Mouse (Mus musculus) neural tube, embryonic 11.5 days (tissue): Measurements from ENCODE around the gene Vmo1. TPM values are rescaled to one million over a fixed set of nuclear protein-coding genes. Genes with fewer than 3 reads are reported as not detected.
"Not testable (repeated sequence)": the region's sequence is repeated elsewhere in the genome, so short reads cannot be mapped to it uniquely, and the experiment has no call there.

ENCODE experiments used
- ATAC-seq: fragments of 200-750 bp; cut with Nextera tagmentation; 2 replicates; pipeline ENCODE4 v1.8.0; 2017; ENCODE audit warnings: moderate number of reproducible peaks, mild to moderate bottlenecking, moderate TSS enrichment, moderate library complexity; ENCODE audit not compliant: insufficient read depth, low FRiP score, low TSS enrichment
- DNase-seq: peaks from one replicate; pipeline ENCODE4 v3.0.0-alpha.2; 2015; ENCODE audit warnings: low spot score
- H3K27ac ChIP-seq: fragments of 300-500 bp; sonication (generic); 2 replicates; pipeline ENCODE4 v1.5.1; 2014; ENCODE audit warnings: low read depth, mild to moderate bottlenecking, low read length
- H3K27me3 ChIP-seq: fragments of 300-500 bp; sonication (generic); 2 replicates; pipeline ENCODE4 v1.6.1; 2014; ENCODE audit warnings: mild to moderate bottlenecking, low read length, mixed read lengths; ENCODE audit not compliant: control insufficient read depth, insufficient read depth
- H3K36me3 ChIP-seq: fragments of 300-500 bp; sonication (generic); 2 replicates; pipeline ENCODE4 v1.6.1; 2014; ENCODE audit warnings: mild to moderate bottlenecking, low read length, moderate library complexity, mixed read lengths; ENCODE audit not compliant: control insufficient read depth, insufficient read depth
- H3K4me1 ChIP-seq: fragments of 300-500 bp; sonication (generic); 2 replicates; pipeline ENCODE4 v1.6.1; 2014; ENCODE audit warnings: low read length, mixed read lengths; ENCODE audit not compliant: control insufficient read depth, insufficient read depth
- H3K4me2 ChIP-seq: fragments of 300-500 bp; sonication (generic); 2 replicates; pipeline ENCODE4 v1.6.1; 2014; ENCODE audit warnings: low read depth, mild to moderate bottlenecking, moderate library complexity
- H3K4me3 ChIP-seq: fragments of 300-500 bp; sonication (generic); 2 replicates; pipeline ENCODE4 v1.5.1; 2014; ENCODE audit warnings: low read depth, low read length
- H3K9ac ChIP-seq: fragments of 300-500 bp; sonication (generic); 2 replicates; pipeline ENCODE4 v1.6.1; 2014; ENCODE audit warnings: mild to moderate bottlenecking, low read length
- H3K9me3 ChIP-seq: fragments of 300-500 bp; sonication (generic); 2 replicates; pipeline ENCODE4 v1.6.1; 2016; ENCODE audit warnings: low read length; ENCODE audit not compliant: control insufficient read depth
- WGBS: fragments of 180-500 bp; shearing (Covaris S2); extraction: QIAGEN DNeasy Blood & Tissue Kit; methylation state at CpG from one replicate; pipeline ENCODE4 v1.1.7; 2014; 5-methylcytosine and 5-hydroxymethylcytosine counted together
- polyA plus RNA-seq: library from polyadenylated mRNA; unstranded; fragments of >200 nt; fragmentation: Nextera tagmentation; extraction: Ambion mirVana; gene quantifications from 2 replicates; pipeline ENCODE4 v1.2.1, GENCODE M21; 2014

Vmo1 gene
- polyA plus RNA-seq, 1 experiment from 2014 or later, result not detected

DNA sequence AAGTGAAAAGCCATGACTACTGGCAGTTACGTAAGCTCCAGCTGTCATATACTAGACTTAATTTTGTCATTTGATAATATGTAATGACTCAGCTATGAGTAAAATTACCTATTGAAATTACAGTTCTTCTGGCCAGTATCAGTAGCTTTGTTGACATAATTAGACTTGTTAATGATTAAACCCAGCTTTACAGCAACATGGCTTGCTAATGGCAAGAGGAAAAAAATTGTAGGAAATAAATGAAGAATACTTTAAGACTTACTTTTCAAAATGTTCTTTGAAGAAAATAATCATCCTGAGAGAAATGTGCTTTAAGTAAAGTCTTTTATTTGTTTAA lies 14.0 kb downstream of the Vmo1 start:
- Histone ChIP-seq H3K36me3 (no peaks in the 10 kb centered on the region), H3K27ac (no peak overlapping the region), H3K4me2 (no peak overlapping the region), H3K9ac (no peak overlapping the region), H3K27me3 (no peaks in the 10 kb centered on the region), H3K4me1 (no peaks in the 10 kb centered on the region), H3K9me3 (no peaks in the 10 kb centered on the region), H3K4me3 (no peak overlapping the region)
- WGBS, result 91% methylated on average over 1 of the region's 1 CpGs
- no peak for DNase-seq
- ATAC-seq, result no peak

- Histone ChIP-seq H3K9ac (no peak overlapping the region), H3K9me3 (no peaks in the 10 kb centered on the region), H3K4me3 (no peak overlapping the region), H3K36me3 (no peaks in the 10 kb centered on the region), H3K27me3 (no peaks in the 10 kb centered on the region), H3K4me2 (no peak overlapping the region), H3K27ac (no peak overlapping the region), H3K4me1 (no peaks in the 10 kb centered on the region)
- no peak for ATAC-seq
- no peak for DNase-seq
- WGBS, result 76% methylated on average over 14 of the region's 14 CpGs
These were observed 14.6 kb downstream of the Vmo1 start for GRCm38 (mm10) chr11:70499566-70500475.

DNA sequence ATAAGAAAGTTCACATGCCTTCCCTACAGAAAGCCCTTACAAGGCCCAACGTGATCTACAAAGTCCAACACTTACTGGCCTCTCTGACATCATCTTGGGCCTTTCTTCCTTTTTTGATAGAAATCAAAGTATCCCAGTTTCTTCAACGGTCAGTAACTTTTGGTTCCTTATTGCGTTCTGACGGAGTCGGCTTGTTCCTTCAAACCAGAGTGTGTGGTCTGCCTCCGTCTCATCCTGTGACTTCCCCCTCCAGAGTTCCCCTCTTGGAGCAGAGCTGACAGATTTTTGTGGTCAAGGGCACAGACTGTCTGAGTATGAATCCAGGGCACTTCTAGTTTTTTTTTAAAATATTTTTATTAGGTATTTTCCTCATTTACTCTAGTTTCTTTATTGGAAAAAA lies 24.7 kb downstream of the Vmo1 start:
- Histone ChIP-seq H3K27ac (no peak overlapping the region), H3K4me2 (no peak overlapping the region), H3K9me3 (no peaks in the 10 kb centered on the region), H3K4me3 (no peak overlapping the region), H3K9ac (no peak overlapping the region), H3K36me3 (no peaks in the 10 kb centered on the region), H3K27me3 (no peaks in the 10 kb centered on the region), H3K4me1 (no peaks in the 10 kb centered on the region)
- 88% methylated on average over 6 of the region's 6 CpGs for WGBS
- DNase-seq, result no peak
- no peak for ATAC-seq

GRCm38 (mm10) chr11:70489138-70489537 lies 25.3 kb downstream of the Vmo1 start:
- DNase-seq, result no peak
- no peaks in the 10 kb centered on the region for H3K9me3 ChIP-seq
- H3K9ac ChIP-seq, result no peak overlapping the region
- no peaks in the 10 kb centered on the region for H3K36me3 ChIP-seq
- H3K4me1 ChIP-seq, result no peaks in the 10 kb centered on the region
- no peak overlapping the region for H3K4me2 ChIP-seq
- H3K27me3 ChIP-seq, result no peaks in the 10 kb centered on the region
- no peak overlapping the region for H3K27ac ChIP-seq
- no peak overlapping the region for H3K4me3 ChIP-seq
- 93% methylated on average over 3 of the region's 3 CpGs for WGBS
- no peak for ATAC-seq

GRCm38 (mm10) chr11:70487816-70488215 lies 26.6 kb downstream of the Vmo1 start:
- no peak for DNase-seq
- H3K9me3 ChIP-seq, result no peaks in the 10 kb centered on the region
- H3K36me3 ChIP-seq, result no peaks in the 10 kb centered on the region
- H3K4me1 ChIP-seq, result no peaks in the 10 kb centered on the region
- ATAC-seq, result no peak
- H3K27me3 ChIP-seq, result no peaks in the 10 kb centered on the region
- H3K4me2 ChIP-seq, result no peak overlapping the region
- H3K9ac ChIP-seq, result no peak overlapping the region
- H3K4me3 ChIP-seq, result no peak overlapping the region
- no peak overlapping the region for H3K27ac ChIP-seq
- WGBS, result 42% methylated on average over 4 of the region's 4 CpGs

DNA sequence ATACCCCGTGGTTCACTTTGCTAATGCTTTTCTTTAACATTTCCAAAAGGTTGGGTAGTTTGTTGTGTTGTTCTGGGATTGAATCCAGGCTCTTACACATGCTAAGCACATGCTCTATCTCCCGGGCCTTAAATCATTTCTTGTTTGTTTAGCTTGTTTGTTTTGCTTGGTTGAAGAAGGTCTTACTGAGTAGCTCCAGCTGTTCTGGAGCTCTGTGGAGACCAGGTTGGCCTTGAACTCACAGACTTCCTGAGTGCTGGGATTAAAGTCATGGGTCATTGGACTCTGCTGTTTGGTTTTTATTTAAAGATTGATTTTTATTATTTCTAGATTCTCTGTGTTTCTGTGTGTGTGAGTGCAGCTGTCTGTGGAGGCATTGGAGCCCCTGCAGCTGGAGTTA lies 28.9 kb downstream of the Vmo1 start:
- 64% methylated on average over 2 of the region's 2 CpGs for WGBS

DNA sequence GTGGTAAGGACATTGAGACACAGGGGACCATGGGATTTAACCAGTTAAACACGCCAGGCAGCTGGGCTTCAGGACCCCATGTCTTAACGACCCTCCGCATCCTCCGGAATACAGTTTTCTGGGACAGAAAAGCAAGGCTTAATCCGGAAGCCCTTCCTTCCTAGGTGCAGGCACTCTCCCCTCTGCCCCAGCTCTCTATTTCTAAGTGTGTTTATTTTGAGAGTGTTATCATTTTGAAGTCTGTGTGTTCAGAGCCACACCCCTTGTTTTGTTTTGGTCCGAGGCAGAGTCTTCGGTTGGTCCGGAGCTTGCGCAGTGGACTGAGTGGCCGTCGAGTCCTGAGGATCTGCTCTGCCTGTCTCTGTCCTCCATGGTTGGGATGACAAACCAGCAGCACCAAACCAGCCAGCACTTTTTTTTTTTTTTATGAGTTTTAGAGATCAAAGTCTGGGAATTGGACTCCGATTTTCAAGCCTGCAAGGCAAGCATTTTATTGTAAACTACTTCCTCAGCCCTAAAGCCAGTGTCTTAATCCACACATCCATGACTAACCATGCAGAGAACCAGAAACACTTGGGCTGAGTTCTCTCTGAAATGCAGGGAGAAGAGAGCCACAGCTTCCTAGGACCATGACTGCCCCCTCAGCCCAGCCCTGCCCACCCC lies 39.4 kb downstream of the Vmo1 start:
- no peaks in the 10 kb centered on the region for H3K27me3 ChIP-seq
- H3K9ac ChIP-seq, result no peak overlapping the region
- H3K4me1 ChIP-seq, result no peaks in the 10 kb centered on the region
- H3K9me3 ChIP-seq, result no peaks in the 10 kb centered on the region
- no peak overlapping the region for H3K4me2 ChIP-seq
- no peak overlapping the region for H3K27ac ChIP-seq
- no peaks in the 10 kb centered on the region for H3K36me3 ChIP-seq
- WGBS, result 83% methylated on average over 12 of the region's 12 CpGs
- no peak for DNase-seq
- H3K4me3 ChIP-seq, result no peak overlapping the region
- ATAC-seq, result no peak

More for the DNA sequence above, 28.9 kb downstream of the Vmo1 start:
- no peaks in the 10 kb centered on the region for H3K27me3 ChIP-seq
- no peak for ATAC-seq
- H3K27ac ChIP-seq, result no peak overlapping the region
- DNase-seq, result no peak
- H3K9me3 ChIP-seq, result no peaks in the 10 kb centered on the region
- H3K4me1 ChIP-seq, result no peaks in the 10 kb centered on the region
- H3K4me2 ChIP-seq, result no peak overlapping the region
- H3K4me3 ChIP-seq, result no peak overlapping the region
- H3K36me3 ChIP-seq, result no peaks in the 10 kb centered on the region
- no peak overlapping the region for H3K9ac ChIP-seq

DNA sequence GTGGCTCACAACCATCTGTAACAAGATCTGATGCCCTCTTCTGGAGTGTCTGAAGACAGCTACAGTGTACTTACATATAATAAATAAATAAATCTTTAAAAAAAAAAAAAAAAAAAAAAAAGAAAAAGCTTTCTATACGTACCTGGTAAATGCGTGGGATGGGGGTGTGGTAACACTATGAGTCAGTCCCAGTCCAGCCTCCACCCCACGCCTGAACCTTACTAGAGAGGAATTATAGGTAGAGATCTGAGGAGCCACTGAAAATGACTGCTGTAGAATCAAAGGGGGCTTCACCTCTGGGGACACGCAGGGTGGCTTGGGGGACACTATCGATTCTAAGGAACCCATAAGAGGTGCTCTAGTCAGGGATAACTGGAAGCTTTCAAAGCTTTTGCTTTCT lies 41.1 kb downstream of the Vmo1 start:
- 94% methylated on average over 5 of the region's 5 CpGs for WGBS
- DNase-seq, H3K9me3 ChIP-seq, H3K4me1 ChIP-seq, H3K36me3 ChIP-seq, H3K27me3 ChIP-seq, H3K9ac ChIP-seq, ATAC-seq, H3K27ac ChIP-seq, H3K4me2 ChIP-seq, H3K4me3 ChIP-seq: not testable (repeated sequence)

DNA sequence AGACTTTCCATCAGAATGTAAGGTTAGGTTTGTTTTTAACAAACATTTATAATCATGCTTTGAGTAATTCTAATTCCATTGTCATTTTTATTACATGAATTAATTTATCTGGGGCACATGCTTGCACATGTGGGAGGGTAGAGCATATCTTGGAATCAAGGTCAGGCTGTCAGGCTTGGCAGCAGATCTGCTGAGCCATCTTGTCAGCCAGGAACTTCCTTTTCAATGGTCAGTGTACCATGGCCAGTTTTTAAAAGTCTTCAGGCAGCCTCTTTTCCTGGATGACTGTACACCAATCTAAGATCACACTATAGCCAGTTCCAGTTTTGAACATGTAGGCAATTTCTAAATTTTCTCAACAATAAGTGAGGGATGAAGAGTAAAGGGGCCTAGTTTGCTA lies 41.7 kb downstream of the Vmo1 start:
- H3K9ac ChIP-seq, result no peak overlapping the region
- H3K4me1 ChIP-seq, result no peaks in the 10 kb centered on the region
- ATAC-seq (no peak), DNase-seq (no peak)
- no peaks in the 10 kb centered on the region for H3K36me3 ChIP-seq
- H3K4me2 ChIP-seq, result no peak overlapping the region
- H3K4me3 ChIP-seq, result no peak overlapping the region
- no peak overlapping the region for H3K27ac ChIP-seq
- no peaks in the 10 kb centered on the region for H3K9me3 ChIP-seq
- H3K27me3 ChIP-seq, result no peaks in the 10 kb centered on the region
